Mouse (Mus musculus): ENCODE measurements around the gene Klf12.

GRCm38 (mm10) chr14:99894708-99895383 is 389.6 kb downstream of the Klf12 start:
- TF ChIP-seq POLR2A (IDR thresholded peaks at IDR 0.05; ENCODE audit: low read depth, low read length) (no peak), TBP (conservative IDR thresholded peaks at IDR 0.05; ENCODE audit: low read depth, low read length) (no peak)

All from CH12.LX (cell line).